Comparison of ENCODE assay signal across 13 mouse cellular contexts in genomic region chr5:21545227-21545626, GRCm38 (mm10). TPM values are rescaled to one million over a fixed set of nuclear protein-coding genes. Genes with fewer than 3 reads are reported as not detected.
DNase-seq lines count a peak whose midpoint lies in the region; ATAC-seq and TF ChIP-seq lines count a peak whose summit lies in the region.
"Had no signal": no experiment of that assay in that cellular context is flagged by ENCODE, and none has a peak within 500 bp of the region (broad histone marks: within the 10 kb centered on the region; RNA-seq: fewer than 3 reads in every experiment).

No protein-coding gene starts in this region.

- H3K27ac ChIP-seq in heart, embryonic 13.5 days (replicated peaks), result no peak overlapping the region
- peak overlapping the region; percentile 90 for H3K27ac ChIP-seq in lung, embryonic 16.5 days (ENCODE audit: low read length)
- H3K27ac ChIP-seq in limb, embryonic 10.5 days, result peak overlapping the region; percentile 88; the same call in 1 of the 2 replicates
- H3K27ac ChIP-seq in stomach, postnatal 0 days (replicated peaks), result no peak overlapping the region
- H3K27ac ChIP-seq: neural tube, embryonic 15.5 days had no signal

- intact Hi-C loops in heart, postnatal 36 days (cut with DNase I), result no loop called here

- H3K4me1 ChIP-seq in heart, embryonic 13.5 days, result peaks cover 33% of the 10 kb centered on the region
- peaks cover 9% of the 10 kb centered on the region; the same call in 1 of the 2 replicates for H3K4me1 ChIP-seq in lung, embryonic 16.5 days (replicated peaks; ENCODE audit: control insufficient read depth, insufficient read depth, low read length)
- H3K4me1 ChIP-seq in limb, embryonic 10.5 days, result peaks cover 40% of the 10 kb centered on the region
- H3K4me1 ChIP-seq in stomach, postnatal 0 days (replicated peaks; ENCODE audit: control insufficient read depth, insufficient read depth), result no peaks in the 10 kb centered on the region

- TF ChIP-seq EP300 in stomach, postnatal 0 days (optimal IDR thresholded peaks at IDR 0.05), result no peak

- H3K27me3 ChIP-seq in heart, embryonic 13.5 days (replicated peaks), result no peaks in the 10 kb centered on the region
- H3K27me3 ChIP-seq in lung, embryonic 16.5 days (ENCODE audit: control insufficient read depth, insufficient read depth, low read depth, low read length), result no peaks in the 10 kb centered on the region
- H3K27me3 ChIP-seq in limb, embryonic 10.5 days (ENCODE audit: low read depth, poor library complexity, severe bottlenecking), result no peaks in the 10 kb centered on the region
- no peaks in the 10 kb centered on the region for H3K27me3 ChIP-seq in stomach, postnatal 0 days (ENCODE audit: control insufficient read depth, insufficient read depth, low read length)
- H3K27me3 ChIP-seq: neural tube, embryonic 15.5 days had no signal

- DNase-seq in heart, postnatal 36 days, result no peak
- no peak for DNase-seq in lung, postnatal 10 days
- DNase-seq in limb, embryonic 10.5 days (ENCODE audit: low spot score), result no peak
- no peak for DNase-seq in stomach, postnatal 0 days (ENCODE audit: low spot score)
- DNase-seq in cerebellum, postnatal 10 days, result no peak
- DNase-seq: cerebellum, adult 11 months; kidney, adult 2 months; layer of hippocampus, postnatal 36 days; thymus, postnatal 14 days had no signal

- H3K9me3 ChIP-seq in heart, embryonic 13.5 days, result peaks cover 3% of the 10 kb centered on the region; the same call in 1 of the 2 replicates
- no peaks in the 10 kb centered on the region for H3K9me3 ChIP-seq in lung, embryonic 16.5 days (ENCODE audit: control insufficient read depth, low read length)
- no peaks in the 10 kb centered on the region for H3K9me3 ChIP-seq in limb, embryonic 10.5 days (replicated peaks)
- no peaks in the 10 kb centered on the region for H3K9me3 ChIP-seq in stomach, postnatal 0 days (ENCODE audit: control insufficient read depth, low read length)
- H3K9me3 ChIP-seq: neural tube, embryonic 15.5 days had no signal

- peak overlapping the region; percentile 46; the same call in 1 of the 2 replicates for H3K4me3 ChIP-seq in heart, embryonic 13.5 days
- peak overlapping the region; percentile 39 for H3K4me3 ChIP-seq in lung, embryonic 16.5 days (ENCODE audit: low read length)
- no peak overlapping the region for H3K4me3 ChIP-seq in limb, embryonic 10.5 days
- peak overlapping the region; percentile 41; the same call in 1 of the 2 replicates for H3K4me3 ChIP-seq in stomach, postnatal 0 days (ENCODE audit: low read depth, low read length)
- H3K4me3 ChIP-seq: neural tube, embryonic 15.5 days had no signal

- H3K9ac ChIP-seq in heart, embryonic 13.5 days, result no peak overlapping the region
- H3K9ac ChIP-seq in lung, embryonic 16.5 days (ENCODE audit: low read length), result no peak overlapping the region
- H3K9ac ChIP-seq in stomach, postnatal 0 days (ENCODE audit: low read length), result no peak overlapping the region
- H3K9ac ChIP-seq: neural tube, embryonic 15.5 days had no signal

- H3K4me2 ChIP-seq in heart, embryonic 13.5 days, result peak overlapping the region; percentile 64
- peak overlapping the region; percentile 33 for H3K4me2 ChIP-seq in lung, embryonic 16.5 days (ENCODE audit: low read depth, low read length)
- H3K4me2 ChIP-seq in stomach, postnatal 0 days (replicated peaks; ENCODE audit: low read depth), result peak overlapping the region; percentile 50

- no peak for TF ChIP-seq CTCF in stomach, postnatal 0 days (IDR thresholded peaks at IDR 0.05; ENCODE audit: low read depth)

- H3K36me3 ChIP-seq in heart, embryonic 13.5 days, result no peaks in the 10 kb centered on the region
- H3K36me3 ChIP-seq in lung, embryonic 16.5 days (ENCODE audit: control insufficient read depth, insufficient read depth, low read length), result no peaks in the 10 kb centered on the region
- no peaks in the 10 kb centered on the region for H3K36me3 ChIP-seq in limb, embryonic 10.5 days
- H3K36me3 ChIP-seq in stomach, postnatal 0 days (ENCODE audit: control insufficient read depth, insufficient read depth, low read length), result no peaks in the 10 kb centered on the region
- H3K36me3 ChIP-seq: neural tube, embryonic 15.5 days had no signal

- no peak for ATAC-seq in heart, embryonic 13.5 days (ENCODE audit: extremely low read depth, insufficient number of reproducible peaks, low FRiP score, low TSS enrichment)
- no peak for ATAC-seq in lung, embryonic 16.5 days (ENCODE audit: low read depth)
- ATAC-seq in stomach, postnatal 0 days (ENCODE audit: low FRiP score, low TSS enrichment), result no peak
- ATAC-seq in frontal cortex, adult (ENCODE audit: low TSS enrichment), result no peak

RNA-seq across cellular contexts. Expression of gene Lrrc17, which starts 1.9 kb away (rescaled TPM):
- polyA plus RNA-seq in heart, embryonic 13.5 days (2015; fragmentation: Nextera tagmentation; extraction: Ambion mirVana), result 11.2 and 14.3 TPM in 2 replicates
- 1 to 10 TPM; 2.7 to 3.5 TPM for total RNA-seq in heart, postnatal 36 days (2021)
- polyA plus RNA-seq in lung, embryonic 16.5 days (2015; fragmentation: Nextera tagmentation; extraction: Ambion mirVana), result 61.1 and 66.3 TPM in 2 replicates
- polyA plus RNA-seq in limb, embryonic 10.5 days (2016; fragmentation: Nextera tagmentation; extraction: Ambion mirVana), result 8.7 and 19.3 TPM in 2 replicates
- polyA plus RNA-seq in stomach, postnatal 0 days (2015; fragmentation: Nextera tagmentation; extraction: Ambion mirVana), result 18.5 and 20.2 TPM in 2 replicates

Comparison
In these comparisons a context has a peak if more than half of its experiments do, and no peak if none do; other contexts are left out.
1. H3K27ac ChIP-seq: peak in lung, embryonic 16.5 days (single experiment) and limb, embryonic 10.5 days (single experiment); none in heart, embryonic 13.5 days (single experiment) and stomach, postnatal 0 days (single experiment).
2. Peak in every context shown above with its lines, with median percentiles within 50 percentile points of each other: H3K4me2 ChIP-seq.